Mouse (Mus musculus): ENCODE data around the gene Mpzl2. TPM values are rescaled to one million over a fixed set of nuclear protein-coding genes. Genes with fewer than 3 reads are reported as not detected.
"Not testable (repeated sequence)": the region's sequence is repeated elsewhere in the genome, so short reads cannot be mapped to it uniquely, and the experiment has no call there.

Gene Mpzl2
- polyA plus RNA-seq, 1 experiment from 2014 or later: 2.8 TPM

DNA sequence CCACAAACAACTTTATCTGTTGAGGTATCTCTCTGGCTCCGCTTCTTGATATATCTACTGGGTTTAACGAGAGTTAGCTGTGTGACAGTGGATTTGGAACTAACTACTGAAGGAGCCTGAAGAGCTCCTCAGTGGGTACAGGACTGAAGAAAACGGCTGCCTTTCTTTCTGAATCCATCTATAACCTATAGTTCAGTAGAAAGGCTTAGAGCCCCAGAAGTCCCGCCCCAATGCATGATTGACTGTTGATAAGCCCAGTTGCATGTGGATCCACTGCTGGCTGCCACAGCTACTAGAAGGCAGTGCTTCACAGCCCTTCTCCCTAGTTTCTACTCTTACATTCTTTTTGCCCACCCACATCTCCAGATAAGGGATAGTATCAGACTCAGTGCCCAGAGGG is 29.1 kb upstream of the Mpzl2 start:
- Histone ChIP-seq H3K36me3 (no peaks in the 10 kb centered on the region), H3K9me3 (no peaks in the 10 kb centered on the region), H3K27me3 (ENCODE audit: insufficient read depth, poor library complexity, severe bottlenecking) (0 out of 2 replicates have a peak, but pooled peaks cover 3% of the 10 kb centered on the region), H3K4me1 (replicated peaks) (no peaks in the 10 kb centered on the region), H3K27ac (no peak overlapping the region), H3K4me3 (no peak overlapping the region)
- DNase-seq (ENCODE audit: low spot score): no peak
- 83% methylated on average over 4 of the region's 4 CpGs for WGBS

DNA sequence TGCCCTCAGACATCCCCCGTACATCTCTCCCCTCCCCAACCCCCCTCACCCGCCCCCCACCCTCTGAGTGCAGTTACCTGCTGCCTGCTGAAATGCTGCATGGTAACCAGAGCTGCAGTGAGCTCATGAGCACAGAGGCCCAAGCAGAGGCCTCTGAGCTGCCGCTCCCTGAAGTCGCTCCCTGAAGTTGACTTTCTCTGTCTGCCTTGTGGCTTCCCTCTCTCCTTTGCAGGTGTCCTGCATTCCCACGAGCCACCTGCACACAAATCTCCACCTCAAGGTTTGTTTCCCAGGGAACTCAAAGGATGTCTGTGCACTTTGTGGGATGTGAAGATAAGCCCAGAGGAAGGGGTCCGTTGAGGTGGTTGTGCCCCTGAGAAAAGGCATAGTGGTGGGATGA is 28.3 kb upstream of the Mpzl2 start:
- no peaks in the 10 kb centered on the region for H3K36me3 ChIP-seq
- 0 out of 2 replicates have a peak, but pooled peaks cover 3% of the 10 kb centered on the region for H3K27me3 ChIP-seq (ENCODE audit: insufficient read depth, poor library complexity, severe bottlenecking)
- 54% methylated on average over 6 of the region's 6 CpGs for WGBS
- no peaks in the 10 kb centered on the region for H3K9me3 ChIP-seq
- no peak overlapping the region for H3K4me3 ChIP-seq
- no peak overlapping the region for H3K27ac ChIP-seq
- DNase-seq (ENCODE audit: low spot score): no peak
- no peaks in the 10 kb centered on the region for H3K4me1 ChIP-seq (replicated peaks)

DNA sequence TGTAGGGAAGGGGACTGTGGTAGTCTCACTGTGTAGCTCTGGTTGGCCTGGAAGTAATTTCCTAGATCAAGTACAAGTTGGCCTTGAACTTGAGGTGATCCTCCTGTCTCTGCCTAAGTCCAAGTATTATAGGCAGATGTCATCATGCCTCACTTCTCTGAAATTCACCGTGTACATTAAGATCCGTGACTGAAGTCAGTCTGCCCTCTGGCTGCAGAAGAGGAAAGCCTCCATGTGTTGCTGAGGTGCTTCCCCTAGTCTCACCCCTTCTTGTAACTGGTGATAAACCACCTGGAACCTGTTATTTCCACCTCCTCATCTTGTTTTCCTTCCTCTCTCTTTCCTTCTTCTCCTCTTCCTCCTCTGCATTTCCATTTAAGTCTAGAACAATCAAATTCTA is 24.7 kb upstream of the Mpzl2 start:
- no peak overlapping the region for H3K27ac ChIP-seq
- H3K9me3 ChIP-seq: no peaks in the 10 kb centered on the region
- no peaks in the 10 kb centered on the region for H3K27me3 ChIP-seq (ENCODE audit: insufficient read depth, poor library complexity, severe bottlenecking)
- WGBS: 39% methylated on average over 2 of the region's 2 CpGs
- H3K4me3 ChIP-seq: no peak overlapping the region
- no peak for DNase-seq (ENCODE audit: low spot score)
- H3K36me3 ChIP-seq: no peaks in the 10 kb centered on the region
- no peaks in the 10 kb centered on the region for H3K4me1 ChIP-seq (replicated peaks)

DNA sequence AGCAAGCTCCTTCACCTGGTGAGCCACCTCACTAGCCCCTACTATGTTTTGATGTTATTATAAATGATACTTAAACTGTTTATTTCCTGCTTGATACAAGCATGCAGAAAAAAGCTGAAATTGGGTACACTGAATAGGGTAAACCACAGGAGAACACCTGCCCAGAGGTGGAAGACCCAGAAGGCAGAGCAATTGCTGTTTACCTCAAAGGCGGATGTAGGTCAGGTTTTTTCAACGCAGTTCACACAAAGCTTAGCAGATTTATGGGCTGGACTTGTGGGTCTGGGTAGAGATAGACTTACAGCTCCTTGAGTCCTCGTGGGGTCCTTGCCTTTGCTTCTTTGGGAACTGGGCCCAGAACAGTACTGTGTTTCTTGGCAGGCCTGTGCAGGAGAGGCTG is 23.8 kb upstream of the Mpzl2 start:
- Histone ChIP-seq H3K4me1 (replicated peaks) (no peaks in the 10 kb centered on the region), H3K36me3 (no peaks in the 10 kb centered on the region), H3K9me3 (no peaks in the 10 kb centered on the region), H3K27me3 (ENCODE audit: insufficient read depth, poor library complexity, severe bottlenecking) (no peaks in the 10 kb centered on the region), H3K27ac (no peak overlapping the region), H3K4me3 (no peak overlapping the region)
- 78% methylated on average over 3 of the region's 3 CpGs for WGBS
- DNase-seq (ENCODE audit: low spot score): no peak

DNA sequence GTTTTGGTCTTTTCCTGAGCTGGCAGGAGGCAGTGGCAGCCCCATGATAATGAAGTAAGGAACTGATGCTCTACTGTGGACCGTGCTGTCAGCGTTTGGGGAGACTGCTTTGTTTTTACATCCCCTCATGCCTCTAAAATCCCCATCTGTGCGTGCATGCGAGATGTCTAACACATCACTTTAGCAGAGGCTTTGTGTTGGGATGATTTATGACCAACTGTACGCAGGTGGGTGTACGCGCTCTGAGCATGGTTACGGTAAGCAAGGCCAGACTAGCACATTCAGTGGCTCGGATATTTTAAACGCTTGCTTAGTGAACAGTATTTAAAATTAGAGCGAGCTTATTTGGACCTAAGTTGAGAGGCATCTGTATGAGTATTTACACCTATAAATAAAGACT is 21.6 kb upstream of the Mpzl2 start:
- DNase-seq (ENCODE audit: low spot score): no peak
- Histone ChIP-seq H3K4me1 (replicated peaks) (no peaks in the 10 kb centered on the region), H3K36me3 (no peaks in the 10 kb centered on the region), H3K9me3 (no peaks in the 10 kb centered on the region), H3K27me3 (ENCODE audit: insufficient read depth, poor library complexity, severe bottlenecking) (no peaks in the 10 kb centered on the region), H3K27ac (no peak overlapping the region), H3K4me3 (no peak overlapping the region)
- WGBS: 90% methylated on average over 11 of the region's 11 CpGs

DNA sequence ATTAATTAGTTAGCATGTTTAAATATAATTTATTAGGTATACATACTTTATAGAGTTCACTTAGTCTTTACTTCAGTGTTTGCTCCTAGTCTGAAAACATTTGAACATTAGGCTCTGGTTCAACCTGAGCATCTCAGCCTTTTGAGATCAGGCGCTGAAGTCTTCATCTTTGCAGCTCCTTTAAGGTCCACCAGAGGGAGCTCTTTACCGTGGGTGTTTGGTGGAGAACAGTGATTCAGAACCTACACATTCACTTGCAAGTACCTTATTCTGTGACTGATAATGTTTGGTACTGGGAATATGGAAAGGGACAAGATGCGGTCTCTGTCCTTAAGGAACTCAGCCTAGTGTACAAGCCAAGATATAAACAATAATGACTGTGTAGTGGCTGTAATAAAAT is 16.8 kb upstream of the Mpzl2 start:
- Histone ChIP-seq H3K27me3 (ENCODE audit: insufficient read depth, poor library complexity, severe bottlenecking) (0 out of 2 replicates have a peak, but pooled peaks cover 2% of the 10 kb centered on the region), H3K27ac (no peak overlapping the region), H3K4me3 (no peak overlapping the region), H3K36me3 (no peaks in the 10 kb centered on the region), H3K4me1 (replicated peaks) (no peaks in the 10 kb centered on the region), H3K9me3 (no peaks in the 10 kb centered on the region)
- WGBS: 10% methylated on average over 3 of the region's 3 CpGs
- DNase-seq (ENCODE audit: low spot score): peak; percentile 57

DNA sequence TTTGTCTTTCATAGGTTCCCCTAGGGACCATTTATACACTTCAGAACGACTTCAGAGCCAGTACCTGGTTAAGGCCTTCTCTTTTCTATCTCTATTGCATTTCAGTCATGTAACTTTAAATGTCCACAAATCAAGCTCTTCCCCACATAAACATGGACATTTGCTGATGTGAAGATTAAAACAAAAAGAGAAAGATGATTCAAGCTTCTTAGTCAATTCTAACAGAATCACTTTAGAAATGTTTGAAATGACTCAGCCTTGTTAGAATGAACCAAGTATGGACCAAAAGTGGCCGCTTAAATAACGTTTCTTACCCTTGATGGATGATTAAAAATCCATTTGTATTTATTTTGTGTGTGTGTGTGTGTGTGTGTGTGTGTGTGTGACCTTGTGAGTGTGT is 16.0 kb upstream of the Mpzl2 start:
- Histone ChIP-seq H3K27me3 (ENCODE audit: insufficient read depth, poor library complexity, severe bottlenecking) (0 out of 2 replicates have a peak, but pooled peaks cover 2% of the 10 kb centered on the region), H3K4me3 (no peak overlapping the region), H3K36me3 (no peaks in the 10 kb centered on the region), H3K27ac (no peak overlapping the region), H3K4me1 (replicated peaks) (no peaks in the 10 kb centered on the region), H3K9me3 (no peaks in the 10 kb centered on the region)
- no peak for DNase-seq (ENCODE audit: low spot score)
- WGBS: 63% methylated on average over 3 of the region's 3 CpGs

DNA sequence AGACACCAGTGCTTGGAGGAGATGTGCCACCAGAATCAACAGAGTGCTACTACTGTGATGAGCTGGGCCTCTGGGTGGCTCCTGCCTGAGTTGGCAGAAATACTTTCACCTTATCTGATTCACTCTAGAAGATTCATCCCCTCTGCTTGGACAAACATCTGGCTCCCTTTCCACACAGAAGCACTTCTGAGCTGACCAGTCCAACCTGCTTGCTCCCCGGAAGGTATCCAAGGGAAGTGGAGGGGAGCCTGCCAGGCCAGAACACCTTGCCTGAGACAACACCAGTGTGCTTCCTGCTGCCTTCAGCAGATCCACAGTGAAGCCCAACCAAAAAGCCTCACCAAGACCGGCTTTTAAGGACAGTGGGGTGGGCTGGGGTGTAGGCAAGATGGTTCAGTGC is 15.4 kb upstream of the Mpzl2 start:
- H3K4me3 ChIP-seq: no peak overlapping the region
- no peaks in the 10 kb centered on the region for H3K9me3 ChIP-seq
- H3K36me3 ChIP-seq: no peaks in the 10 kb centered on the region
- H3K27ac ChIP-seq: no peak overlapping the region
- H3K4me1 ChIP-seq (replicated peaks): no peaks in the 10 kb centered on the region
- H3K27me3 ChIP-seq (ENCODE audit: insufficient read depth, poor library complexity, severe bottlenecking): 0 out of 2 replicates have a peak, but pooled peaks cover 7% of the 10 kb centered on the region
- WGBS: 83% methylated on average over 2 of the region's 2 CpGs
- DNase-seq (ENCODE audit: low spot score): no peak

DNA sequence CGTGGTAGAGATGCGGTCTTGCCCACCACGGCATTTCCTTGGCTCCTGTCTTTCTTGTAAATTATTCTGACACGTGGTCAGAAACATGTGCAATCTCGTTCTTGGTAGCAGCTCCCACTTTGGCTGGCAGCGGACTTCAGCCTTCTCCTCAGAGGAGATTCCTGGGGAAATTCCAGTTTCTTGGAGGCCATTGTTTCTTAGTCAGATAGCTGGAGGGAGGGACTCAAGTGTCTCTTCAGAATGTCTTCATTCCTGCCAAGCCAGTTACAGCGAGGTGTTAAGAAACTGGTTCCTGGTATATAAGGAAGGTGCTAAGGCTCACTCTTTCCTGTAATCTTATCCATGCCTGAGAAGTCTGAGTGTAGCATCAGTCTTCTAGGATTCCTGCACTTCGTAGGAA is 12.2 kb upstream of the Mpzl2 start:
- no peaks in the 10 kb centered on the region for H3K4me1 ChIP-seq (replicated peaks)
- peaks cover 8% of the 10 kb centered on the region; the same call in 1 of the 2 replicates for H3K27me3 ChIP-seq (ENCODE audit: insufficient read depth, poor library complexity, severe bottlenecking)

DNA sequence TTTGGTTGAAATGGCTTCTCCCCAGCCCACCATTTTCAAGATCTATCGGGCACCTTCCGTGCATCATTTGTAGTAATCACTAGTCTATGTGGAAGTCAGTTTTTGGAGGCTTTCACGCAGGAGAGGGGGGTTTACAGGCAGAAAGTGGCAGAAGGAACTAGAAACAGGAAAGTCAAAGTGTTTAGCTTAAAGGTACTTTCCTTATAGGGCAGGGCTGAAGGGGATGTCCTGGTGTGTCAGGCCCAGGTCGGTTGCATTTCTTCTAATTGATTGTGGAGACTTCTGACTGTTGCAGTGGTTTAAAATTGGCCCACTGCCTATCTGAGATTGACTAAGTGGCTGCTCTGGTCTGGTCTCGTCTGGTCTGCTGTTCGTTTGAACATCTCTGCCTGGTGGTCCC is 9.3 kb upstream of the Mpzl2 start:
- WGBS: 72% methylated on average over 6 of the region's 6 CpGs

More for the DNA sequence above, 12.2 kb upstream of the Mpzl2 start:
- Histone ChIP-seq H3K27ac (no peak overlapping the region), H3K36me3 (no peaks in the 10 kb centered on the region), H3K4me3 (no peak overlapping the region), H3K9me3 (no peaks in the 10 kb centered on the region)
- 80% methylated on average over 8 of the region's 8 CpGs for WGBS
- no peak for DNase-seq (ENCODE audit: low spot score)

DNA sequence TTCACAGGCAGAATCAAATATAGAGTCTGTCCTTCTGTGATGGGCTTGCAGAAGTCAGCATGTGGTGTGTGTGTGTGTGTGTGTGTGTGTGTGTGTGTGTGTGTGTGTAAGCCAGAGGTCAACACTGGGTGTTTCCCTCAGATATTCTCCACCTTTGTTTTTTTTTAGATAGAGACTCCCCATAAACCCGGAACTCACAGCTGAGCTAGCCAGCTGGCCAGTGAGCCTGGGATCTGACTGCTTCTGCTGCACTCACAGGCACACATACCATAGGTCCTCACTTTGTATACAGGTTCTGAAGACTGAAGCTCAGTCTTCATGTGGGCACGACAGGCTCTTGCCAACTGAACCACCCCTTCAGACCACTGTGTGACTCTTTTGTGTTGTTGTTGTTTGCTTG is 7.3 kb upstream of the Mpzl2 start:
- no peaks in the 10 kb centered on the region for H3K4me1 ChIP-seq (replicated peaks)
- WGBS: 78% methylated on average over 2 of the region's 2 CpGs
- DNase-seq (ENCODE audit: low spot score): no peak
- H3K27me3 ChIP-seq (ENCODE audit: insufficient read depth, poor library complexity, severe bottlenecking): peaks cover 5% of the 10 kb centered on the region; the same call in 1 of the 2 replicates
- H3K9me3 ChIP-seq: no peaks in the 10 kb centered on the region
- no peak overlapping the region for H3K27ac ChIP-seq
- H3K4me3 ChIP-seq: no peak overlapping the region
- no peaks in the 10 kb centered on the region for H3K36me3 ChIP-seq

More for the DNA sequence above, 9.3 kb upstream of the Mpzl2 start:
- H3K27me3 ChIP-seq (ENCODE audit: insufficient read depth, poor library complexity, severe bottlenecking): peaks cover 8% of the 10 kb centered on the region; the same call in 1 of the 2 replicates
- no peaks in the 10 kb centered on the region for H3K36me3 ChIP-seq
- no peaks in the 10 kb centered on the region for H3K4me1 ChIP-seq (replicated peaks)
- H3K9me3 ChIP-seq: no peaks in the 10 kb centered on the region
- no peak overlapping the region for H3K27ac ChIP-seq
- DNase-seq (ENCODE audit: low spot score): no peak
- no peak overlapping the region for H3K4me3 ChIP-seq

DNA sequence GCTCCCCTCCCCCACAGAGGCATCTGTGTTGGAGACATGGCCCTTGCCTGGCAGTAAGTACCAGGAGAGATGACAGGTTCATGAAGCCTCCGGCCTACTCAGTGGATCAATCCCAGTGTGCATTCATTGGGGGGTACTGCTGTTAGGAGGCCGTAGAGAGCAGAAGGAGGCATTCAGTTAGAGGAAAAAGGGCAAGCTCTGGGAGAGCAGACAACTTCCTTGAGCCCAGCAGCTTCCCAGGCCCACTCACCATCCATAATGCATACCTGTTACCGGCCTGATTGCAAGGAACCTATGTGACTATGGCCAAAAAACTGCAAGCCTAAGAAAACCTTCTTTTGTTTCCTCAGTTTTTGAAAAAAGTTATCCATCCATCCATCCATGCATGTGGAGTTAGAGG is 5.1 kb upstream of the Mpzl2 start:
- no peak for DNase-seq (ENCODE audit: low spot score)
- H3K4me1 ChIP-seq (replicated peaks): no peaks in the 10 kb centered on the region
- peaks cover 15% of the 10 kb centered on the region for H3K27me3 ChIP-seq (ENCODE audit: insufficient read depth, poor library complexity, severe bottlenecking)
- H3K9me3 ChIP-seq: no peaks in the 10 kb centered on the region
- 78% methylated on average over 3 of the region's 3 CpGs for WGBS
- no peaks in the 10 kb centered on the region for H3K36me3 ChIP-seq
- H3K27ac ChIP-seq: no peak overlapping the region
- no peak overlapping the region for H3K4me3 ChIP-seq

DNA sequence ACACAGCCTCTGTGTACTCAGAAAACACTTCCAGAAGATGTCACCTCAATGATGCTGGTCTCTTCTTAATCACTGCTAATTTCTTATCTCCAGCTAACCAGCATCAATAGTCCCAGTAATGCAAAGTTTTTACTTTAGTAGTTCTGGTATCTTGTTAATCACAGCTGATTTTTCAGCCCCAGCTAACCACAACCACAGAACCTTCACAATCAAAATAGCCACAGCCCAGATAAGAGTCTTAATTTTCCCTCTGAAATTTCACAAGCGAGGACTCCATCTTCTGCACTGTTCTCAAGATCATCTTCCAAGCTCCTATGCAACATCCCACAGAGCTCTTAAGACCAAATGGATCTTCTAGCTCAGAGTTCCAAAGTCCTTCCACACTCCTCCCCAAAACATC is 1.8 kb upstream of the Mpzl2 start:
- not testable (repeated sequence) for H3K36me3 ChIP-seq; DNase-seq (ENCODE audit: low spot score); H3K9me3 ChIP-seq; H3K27ac ChIP-seq; H3K4me3 ChIP-seq
- WGBS: 91% methylated on average over 1 of the region's 1 CpGs
- Histone ChIP-seq H3K4me1 (replicated peaks) (peaks cover 21% of the 10 kb centered on the region), H3K27me3 (ENCODE audit: insufficient read depth, poor library complexity, severe bottlenecking) (peaks cover 48% of the 10 kb centered on the region)

Data from hindbrain, embryonic 10.5 days (tissue).